Mouse (Mus musculus): ENCODE results near the gene Wnt6.
A peak's percentile ranks its signal among the peaks of the same experiment; 100 is the strongest.

Wnt6 gene

GRCm38 (mm10) chr1:74771845-74771930 is at the start of gene Wnt6:
Gene Wnt6, plus strand, starts transcription at chr1:74771892.
- no peak for DNase-seq

GRCm38 (mm10) chr1:74723748-74724147 is 47.9 kb upstream of the Wnt6 start:
- DNase-seq, result no peak

GRCm38 (mm10) chr1:74726114-74726513 is 45.6 kb upstream of the Wnt6 start:
- DNase-seq, result no peak

GRCm38 (mm10) chr1:74726674-74727073 is 45.0 kb upstream of the Wnt6 start:
- DNase-seq, result no peak

GRCm38 (mm10) chr1:74728446-74728845 is 43.2 kb upstream of the Wnt6 start:
- DNase-seq, result no peak

- no peak for DNase-seq
Observed at GRCm38 (mm10) chr1:74736977-74737376, 34.7 kb upstream of the Wnt6 start.

- DNase-seq, result no peak
Observed at GRCm38 (mm10) chr1:74737500-74737899, 34.2 kb upstream of the Wnt6 start.

GRCm38 (mm10) chr1:74740846-74741245 is 30.8 kb upstream of the Wnt6 start:
- no peak for DNase-seq

- no peak for DNase-seq
Observed at GRCm38 (mm10) chr1:74747335-74747734, 24.4 kb upstream of the Wnt6 start.

- DNase-seq, result no peak
Observed at GRCm38 (mm10) chr1:74748643-74749271, 22.9 kb upstream of the Wnt6 start, which contains the start of gene Prkag3. Gene Prkag3, minus strand, starts transcription at chr1:74749221.

- DNase-seq, result no peak
Observed at GRCm38 (mm10) chr1:74749301-74749700, 22.4 kb upstream of the Wnt6 start.

- DNase-seq, result no peak
Observed at GRCm38 (mm10) chr1:74750683-74751082, 21.0 kb upstream of the Wnt6 start.

GRCm38 (mm10) chr1:74752150-74752549 is 19.5 kb upstream of the Wnt6 start:
- DNase-seq, result no peak

- DNase-seq, result no peak
Observed at GRCm38 (mm10) chr1:74752833-74753232, 18.9 kb upstream of the Wnt6 start.

- DNase-seq, result no peak
Observed at GRCm38 (mm10) chr1:74753266-74753974, 18.3 kb upstream of the Wnt6 start.

GRCm38 (mm10) chr1:74754175-74754785 is 17.4 kb upstream of the Wnt6 start:
- DNase-seq, result no peak

GRCm38 (mm10) chr1:74759773-74760172 is 11.9 kb upstream of the Wnt6 start:
- DNase-seq, result no peak

GRCm38 (mm10) chr1:74763081-74763480 is 8.6 kb upstream of the Wnt6 start:
- peak; percentile 65 for DNase-seq

GRCm38 (mm10) chr1:74770727-74771466 is 795 bp upstream of the Wnt6 start:
- DNase-seq, result no peak

GRCm38 (mm10) chr1:74771467-74771844 is 236 bp upstream of the Wnt6 start:
- DNase-seq, result no peak

- DNase-seq, result no peak
Observed at GRCm38 (mm10) chr1:74771931-74772620, 384 bp downstream of the Wnt6 start.

- peak; percentile 56 for DNase-seq
Observed at GRCm38 (mm10) chr1:74773136-74773535, 1.4 kb downstream of the Wnt6 start.

- DNase-seq, result no peak
Observed at GRCm38 (mm10) chr1:74774062-74774461, 2.4 kb downstream of the Wnt6 start.

GRCm38 (mm10) chr1:74775816-74776215 is 4.1 kb downstream of the Wnt6 start:
- no peak for DNase-seq

Data from right cerebral cortex, postnatal 25 days (tissue).